Mouse (Mus musculus) retina, adult 2 months (tissue): ENCODE data around the gene Diaph3.
A peak's percentile ranks its signal among the peaks of the same experiment; 100 is the strongest.

ENCODE experiments used
- DNase-seq: peaks from one replicate; pipeline ENCODE4 v3.0.0-alpha.2; 2012; ENCODE audit warnings: low read depth, low spot score

The Diaph3 gene

GRCm38 (mm10) chr14:87140963-87141486 lies at the start of gene Diaph3:
Gene Diaph3, minus strand, starts transcription at chr14:87141235.
- DNase-seq = peak; percentile 96

GRCm38 (mm10) chr14:87190685-87191084 lies 49.6 kb upstream of the Diaph3 start:
- no peak for DNase-seq

- DNase-seq = no peak
Measured at GRCm38 (mm10) chr14:87171577-87171976, 30.5 kb upstream of the Diaph3 start.

GRCm38 (mm10) chr14:87169151-87169550 lies 28.1 kb upstream of the Diaph3 start:
- no peak for DNase-seq

GRCm38 (mm10) chr14:87155621-87156238 lies 14.7 kb upstream of the Diaph3 start:
- no peak for DNase-seq

GRCm38 (mm10) chr14:87149684-87150083 lies 8.6 kb upstream of the Diaph3 start:
- no peak for DNase-seq

GRCm38 (mm10) chr14:87146704-87147103 lies 5.7 kb upstream of the Diaph3 start:
- peak; percentile 38 for DNase-seq

- DNase-seq = no peak
Measured at GRCm38 (mm10) chr14:87145351-87145750, 4.3 kb upstream of the Diaph3 start.

- no peak for DNase-seq
Measured at GRCm38 (mm10) chr14:87141777-87142176, 742 bp upstream of the Diaph3 start.

- DNase-seq = peak; percentile 55
Measured at GRCm38 (mm10) chr14:87140327-87140962, 590 bp downstream of the Diaph3 start.

- DNase-seq = no peak
Measured at GRCm38 (mm10) chr14:87126076-87126639, 14.9 kb downstream of the Diaph3 start.

- DNase-seq = no peak
Measured at GRCm38 (mm10) chr14:87125492-87125891, 15.5 kb downstream of the Diaph3 start.

GRCm38 (mm10) chr14:87123091-87123490 lies 17.9 kb downstream of the Diaph3 start:
- no peak for DNase-seq

GRCm38 (mm10) chr14:87121868-87122267 lies 19.2 kb downstream of the Diaph3 start:
- DNase-seq = no peak

GRCm38 (mm10) chr14:87110634-87111033 lies 30.4 kb downstream of the Diaph3 start:
- DNase-seq = no peak

GRCm38 (mm10) chr14:87099380-87100088 lies 41.5 kb downstream of the Diaph3 start:
- DNase-seq = no peak

GRCm38 (mm10) chr14:87098093-87098492 lies 42.9 kb downstream of the Diaph3 start:
- no peak for DNase-seq

- no peak for DNase-seq
Measured at GRCm38 (mm10) chr14:87091522-87091921, 49.5 kb downstream of the Diaph3 start.

- DNase-seq = no peak
Measured at GRCm38 (mm10) chr14:87091108-87091507, 49.9 kb downstream of the Diaph3 start.

- DNase-seq = no peak
Measured at GRCm38 (mm10) chr14:87088928-87089327, 52.1 kb downstream of the Diaph3 start.

- no peak for DNase-seq
Measured at GRCm38 (mm10) chr14:87088456-87088855, 52.6 kb downstream of the Diaph3 start.

GRCm38 (mm10) chr14:87087996-87088395 lies 53.0 kb downstream of the Diaph3 start:
- no peak for DNase-seq
